Mouse (Mus musculus): ENCODE results near the gene Akt3. TPM values are rescaled to one million over a fixed set of nuclear protein-coding genes. Genes with fewer than 3 reads are reported as not detected.
A peak's percentile ranks its signal among the peaks of the same experiment; 100 is the strongest.

The Akt3 gene
- polyA plus RNA-seq, 1 experiment from 2014 or later, result 4.8 TPM

GRCm38 (mm10) chr1:177002951-177003350 is 255.1 kb downstream of the Akt3 start:
- Histone ChIP-seq H3K27me3 (no peaks in the 10 kb centered on the region), H3K9me3 (no peaks in the 10 kb centered on the region), H3K36me3 (no peaks in the 10 kb centered on the region), H3K27ac (no peak overlapping the region), H3K4me1 (peaks cover 12% of the 10 kb centered on the region; the same call in 1 of the 2 replicates), H3K4me2 (no peak overlapping the region), H3K4me3 (no peak overlapping the region), H3K9ac (no peak overlapping the region)
- ATAC-seq (ENCODE audit: insufficient number of reproducible peaks, low FRiP score, low TSS enrichment, low read depth), result no peak
- 61% methylated on average over 6 of the region's 6 CpGs for WGBS

- H3K4me1 ChIP-seq, result peaks cover 33% of the 10 kb centered on the region
- ATAC-seq (ENCODE audit: insufficient number of reproducible peaks, low FRiP score, low TSS enrichment, low read depth), result no peak
- 17% methylated on average over 6 of the region's 6 CpGs for WGBS
- no peaks in the 10 kb centered on the region for H3K27me3 ChIP-seq
- H3K4me3 ChIP-seq, result no peak overlapping the region
- H3K27ac ChIP-seq, result no peak overlapping the region
- H3K9me3 ChIP-seq, result no peaks in the 10 kb centered on the region
- H3K4me2 ChIP-seq, result no peak overlapping the region
- no peaks in the 10 kb centered on the region for H3K36me3 ChIP-seq
- H3K9ac ChIP-seq, result no peak overlapping the region
These were observed 259.0 kb downstream of the Akt3 start for GRCm38 (mm10) chr1:176999011-176999410.

GRCm38 (mm10) chr1:176997711-176998689 is 260.0 kb downstream of the Akt3 start:
- Histone ChIP-seq H3K4me1 (peaks cover 39% of the 10 kb centered on the region), H3K4me3 (no peak overlapping the region), H3K27me3 (no peaks in the 10 kb centered on the region), H3K9ac (no peak overlapping the region), H3K9me3 (no peaks in the 10 kb centered on the region), H3K36me3 (no peaks in the 10 kb centered on the region), H3K27ac (no peak overlapping the region), H3K4me2 (no peak overlapping the region)
- no peak for ATAC-seq (ENCODE audit: insufficient number of reproducible peaks, low FRiP score, low TSS enrichment, low read depth)
- 60% methylated on average over 32 of the region's 33 CpGs for WGBS

- peaks cover 39% of the 10 kb centered on the region for H3K4me1 ChIP-seq
- 53% methylated on average over 6 of the region's 6 CpGs for WGBS
These were observed 260.7 kb downstream of the Akt3 start for GRCm38 (mm10) chr1:176997254-176997653.

GRCm38 (mm10) chr1:176996630-176997201 is 261.3 kb downstream of the Akt3 start:
- Histone ChIP-seq H3K27me3 (no peaks in the 10 kb centered on the region), H3K9me3 (no peaks in the 10 kb centered on the region), H3K9ac (no peak overlapping the region), H3K36me3 (no peaks in the 10 kb centered on the region), H3K4me3 (no peak overlapping the region), H3K27ac (peak overlapping the region; percentile 57; the same call in 1 of the 2 replicates), H3K4me1 (peaks cover 39% of the 10 kb centered on the region), H3K4me2 (no peak overlapping the region)
- no peak for ATAC-seq (ENCODE audit: insufficient number of reproducible peaks, low FRiP score, low TSS enrichment, low read depth)
- WGBS, result 43% methylated on average over 16 of the region's 16 CpGs

More at GRCm38 (mm10) chr1:176997254-176997653, 260.7 kb downstream of the Akt3 start:
- peak overlapping the region; percentile 57; the same call in 1 of the 2 replicates for H3K27ac ChIP-seq
- ATAC-seq (ENCODE audit: insufficient number of reproducible peaks, low FRiP score, low TSS enrichment, low read depth), result no peak
- H3K27me3 ChIP-seq, result no peaks in the 10 kb centered on the region
- H3K9ac ChIP-seq, result no peak overlapping the region
- H3K9me3 ChIP-seq, result no peaks in the 10 kb centered on the region
- no peak overlapping the region for H3K4me2 ChIP-seq
- H3K36me3 ChIP-seq, result no peaks in the 10 kb centered on the region
- H3K4me3 ChIP-seq, result no peak overlapping the region

- Histone ChIP-seq H3K4me2 (no peak overlapping the region), H3K9ac (no peak overlapping the region), H3K27me3 (no peaks in the 10 kb centered on the region), H3K9me3 (no peaks in the 10 kb centered on the region), H3K27ac (no peak overlapping the region), H3K36me3 (no peaks in the 10 kb centered on the region), H3K4me1 (peaks cover 39% of the 10 kb centered on the region), H3K4me3 (no peak overlapping the region)
- no peak for ATAC-seq (ENCODE audit: insufficient number of reproducible peaks, low FRiP score, low TSS enrichment, low read depth)
- 86% methylated on average over 3 of the region's 3 CpGs for WGBS
These were observed 261.8 kb downstream of the Akt3 start for GRCm38 (mm10) chr1:176996166-176996565.

GRCm38 (mm10) chr1:176995419-176995775 is 262.6 kb downstream of the Akt3 start:
- no peak overlapping the region for H3K4me3 ChIP-seq
- 74% methylated on average over 4 of the region's 4 CpGs for WGBS
- no peaks in the 10 kb centered on the region for H3K9me3 ChIP-seq
- H3K36me3 ChIP-seq, result no peaks in the 10 kb centered on the region
- H3K4me1 ChIP-seq, result peaks cover 39% of the 10 kb centered on the region
- no peak for ATAC-seq (ENCODE audit: insufficient number of reproducible peaks, low FRiP score, low TSS enrichment, low read depth)
- no peak overlapping the region for H3K9ac ChIP-seq
- 0 out of 2 replicates have a peak overlapping the region, but pooled peaks have one; percentile 55 for H3K27ac ChIP-seq
- no peak overlapping the region for H3K4me2 ChIP-seq
- no peaks in the 10 kb centered on the region for H3K27me3 ChIP-seq

- Histone ChIP-seq H3K9me3 (no peaks in the 10 kb centered on the region), H3K4me1 (peaks cover 39% of the 10 kb centered on the region), H3K27ac (peak overlapping the region; percentile 55; the same call in 1 of the 2 replicates), H3K4me2 (no peak overlapping the region), H3K4me3 (no peak overlapping the region), H3K27me3 (no peaks in the 10 kb centered on the region), H3K9ac (no peak overlapping the region), H3K36me3 (no peaks in the 10 kb centered on the region)
- 19% methylated on average over 11 of the region's 11 CpGs for WGBS
- ATAC-seq (ENCODE audit: insufficient number of reproducible peaks, low FRiP score, low TSS enrichment, low read depth), result peak; percentile 49; the same call in 1 of the 2 replicates
These were observed 263.1 kb downstream of the Akt3 start for GRCm38 (mm10) chr1:176994707-176995418.

- no peaks in the 10 kb centered on the region for H3K27me3 ChIP-seq
- no peaks in the 10 kb centered on the region for H3K36me3 ChIP-seq
- H3K9me3 ChIP-seq, result no peaks in the 10 kb centered on the region
- no peak overlapping the region for H3K9ac ChIP-seq
- WGBS, result 50% methylated on average over 7 of the region's 7 CpGs
- no peak overlapping the region for H3K4me2 ChIP-seq
- H3K27ac ChIP-seq, result peak overlapping the region; percentile 27; the same call in 1 of the 2 replicates
- ATAC-seq (ENCODE audit: insufficient number of reproducible peaks, low FRiP score, low TSS enrichment, low read depth), result no peak
- H3K4me1 ChIP-seq, result peaks cover 35% of the 10 kb centered on the region
- H3K4me3 ChIP-seq, result no peak overlapping the region
These were observed 263.9 kb downstream of the Akt3 start for GRCm38 (mm10) chr1:176994087-176994486.

- Histone ChIP-seq H3K27me3 (no peaks in the 10 kb centered on the region), H3K36me3 (no peaks in the 10 kb centered on the region), H3K9me3 (no peaks in the 10 kb centered on the region), H3K4me3 (no peak overlapping the region), H3K27ac (no peak overlapping the region), H3K4me1 (peaks cover 30% of the 10 kb centered on the region), H3K4me2 (no peak overlapping the region), H3K9ac (no peak overlapping the region)
- no peak for ATAC-seq (ENCODE audit: insufficient number of reproducible peaks, low FRiP score, low TSS enrichment, low read depth)
- WGBS, result 77% methylated on average over 18 of the region's 18 CpGs
These were observed 264.6 kb downstream of the Akt3 start for GRCm38 (mm10) chr1:176993141-176994010.

GRCm38 (mm10) chr1:176992517-176992916 is 265.5 kb downstream of the Akt3 start:
- WGBS, result 83% methylated on average over 8 of the region's 8 CpGs
- Histone ChIP-seq H3K36me3 (no peaks in the 10 kb centered on the region), H3K9me3 (no peaks in the 10 kb centered on the region), H3K4me1 (peaks cover 24% of the 10 kb centered on the region), H3K4me3 (no peak overlapping the region), H3K27me3 (no peaks in the 10 kb centered on the region), H3K27ac (no peak overlapping the region), H3K4me2 (no peak overlapping the region), H3K9ac (no peak overlapping the region)
- no peak for ATAC-seq (ENCODE audit: insufficient number of reproducible peaks, low FRiP score, low TSS enrichment, low read depth)
